In genomic region chr4:123254617-123255016, GRCm38 (mm10) we compare ENCODE assay signal across 8 mouse cellular contexts. TPM values are rescaled to one million over a fixed set of nuclear protein-coding genes. Genes with fewer than 3 reads are reported as not detected.
DNase-seq lines count a peak whose midpoint lies in the region; ATAC-seq and TF ChIP-seq lines count a peak whose summit lies in the region.

No protein-coding gene starts in this region.

- TF ChIP-seq POLR2A in small intestine, adult 2 months (IDR thresholded peaks at IDR 0.05; ENCODE audit: low read depth, low read length) = no peak

- no peaks in the 10 kb centered on the region for H3K27me3 ChIP-seq in intestine, postnatal 0 days (replicated peaks; ENCODE audit: control insufficient read depth, insufficient read depth, low read length)
- no peaks in the 10 kb centered on the region for H3K27me3 ChIP-seq in small intestine, adult 2 months (ENCODE audit: control insufficient read depth, insufficient read depth, low read length)

- no peak overlapping the region for H3K9ac ChIP-seq in intestine, postnatal 0 days (ENCODE audit: low read depth, low read length)

- no peak overlapping the region for H3K27ac ChIP-seq in intestine, postnatal 0 days (ENCODE audit: low read depth, low read length)
- H3K27ac ChIP-seq in small intestine, adult 2 months (ENCODE audit: insufficient read depth, low read depth, low read length) = no peak overlapping the region

- no peaks in the 10 kb centered on the region for H3K36me3 ChIP-seq in intestine, postnatal 0 days (ENCODE audit: control insufficient read depth, insufficient read depth)
- no peaks in the 10 kb centered on the region for H3K36me3 ChIP-seq in small intestine, adult 2 months (ENCODE audit: control insufficient read depth, insufficient read depth, low read length)

- no peaks in the 10 kb centered on the region for H3K9me3 ChIP-seq in intestine, postnatal 0 days (ENCODE audit: control insufficient read depth)

- H3K4me2 ChIP-seq in intestine, postnatal 0 days (replicated peaks; ENCODE audit: low read depth) = no peak overlapping the region

- H3K4me3 ChIP-seq in intestine, postnatal 0 days (ENCODE audit: low read depth, low read length) = no peak overlapping the region
- no peak overlapping the region for H3K4me3 ChIP-seq in small intestine, adult 2 months (ENCODE audit: low read depth, low read length)

- WGBS in intestine, postnatal 0 days = 11% methylated on average over 5 of the region's 5 CpGs
- WGBS in small intestine, adult 2 months = 8% methylated on average over 5 of the region's 5 CpGs

- ATAC-seq in CD4-positive, CD25-positive, alpha-beta regulatory T cell, adult 4 months = no peak
- ATAC-seq in intestine, postnatal 0 days = peak; percentile 47

- no peaks in the 10 kb centered on the region for H3K4me1 ChIP-seq in intestine, postnatal 0 days (replicated peaks; ENCODE audit: control insufficient read depth, insufficient read depth, low read length)
- no peaks in the 10 kb centered on the region for H3K4me1 ChIP-seq in small intestine, adult 2 months (ENCODE audit: control insufficient read depth, insufficient read depth, insufficient read length, low read length)

- DNase-seq in CD4-positive, CD25-positive, alpha-beta regulatory T cell, adult 2 months (ENCODE audit: low read depth, low spot score) = peak; percentile 73
- peak; percentile 37 for DNase-seq in layer of hippocampus, adult 9-10 months (ENCODE audit: low spot score)
- no peak for DNase-seq in layer of hippocampus, postnatal 36 days
- DNase-seq in cerebellum, postnatal 10 days = peak; percentile 59 to 89
- no peak for DNase-seq in right cerebral cortex, postnatal 36 days (ENCODE audit: low spot score in 2 of 2)

- peak; percentile 85 for TF ChIP-seq CTCF in intestine, postnatal 0 days (IDR thresholded peaks at IDR 0.05; ENCODE audit: low read depth)
- TF ChIP-seq CTCF in small intestine, adult 2 months (IDR thresholded peaks at IDR 0.05; ENCODE audit: extremely low read depth, insufficient read length, insufficient replicate concordance, low read depth, low read length) = peak; percentile 28; the same call in 1 of the 2 replicates

RNA-seq across cellular contexts. Expression of gene Pabpc4, which starts 7.5 kb away (rescaled TPM):
- 10 to 100 TPM; 10.3 to 17.7 TPM for polyA plus RNA-seq in CD4-positive, CD25-positive, alpha-beta regulatory T cell, adult 4 months (2017; shearing (Covaris generic))
- total RNA-seq in layer of hippocampus, postnatal 36 days (2021) = 10 to 100 TPM; 44.4 to 45.0 TPM
- 12.6 and 15.0 TPM in 2 replicates for polyA plus RNA-seq in intestine, postnatal 0 days (2015; fragmentation: Nextera tagmentation; extraction: Ambion mirVana)
- polyA plus RNA-seq in small intestine, adult 2 months (2012; rRNA removed) = 125 and 133 TPM in 2 replicates

RNA-seq across cellular contexts. Expression of gene Heyl, which starts 21.3 kb away (rescaled TPM):
- not detected for polyA plus RNA-seq in CD4-positive, CD25-positive, alpha-beta regulatory T cell, adult 4 months (2017; shearing (Covaris generic))
- total RNA-seq in layer of hippocampus, postnatal 36 days (2021) = 1 to 10 TPM; 2.3 to 2.9 TPM
- 4.3 and 4.5 TPM in 2 replicates for polyA plus RNA-seq in intestine, postnatal 0 days (2015; fragmentation: Nextera tagmentation; extraction: Ambion mirVana)
- polyA plus RNA-seq in small intestine, adult 2 months (2012; rRNA removed) = 1.3 TPM in 2 replicates

RNA-seq across cellular contexts. Expression of gene Nt5c1a, which starts 53.3 kb away (rescaled TPM):
- not detected for polyA plus RNA-seq in CD4-positive, CD25-positive, alpha-beta regulatory T cell, adult 4 months (2017; shearing (Covaris generic))
- 10 to 100 TPM; 13.4 to 14.5 TPM for total RNA-seq in layer of hippocampus, postnatal 36 days (2021)
- polyA plus RNA-seq in intestine, postnatal 0 days (2015; fragmentation: Nextera tagmentation; extraction: Ambion mirVana) = not detected in 2 replicates
- polyA plus RNA-seq in small intestine, adult 2 months (2012; rRNA removed) = not detected in 2 replicates

Comparison
In these comparisons a context has a peak if more than half of its experiments do, and no peak if none do; other contexts are left out.
1. DNase-seq: peak in CD4-positive, CD25-positive, alpha-beta regulatory T cell, adult 2 months (single experiment), layer of hippocampus, adult 9-10 months (single experiment) and cerebellum, postnatal 10 days (2 of 2); none in layer of hippocampus, postnatal 36 days (0 of 2) and right cerebral cortex, postnatal 36 days (0 of 2).